Mouse (Mus musculus) gastrocnemius, postnatal 14 days (tissue): ENCODE measurements around the gene Emx2. TPM values are rescaled to one million over a fixed set of nuclear protein-coding genes. Genes with fewer than 3 reads are reported as not detected.

Experiments used
- DNase-seq: peaks from one replicate; pipeline ENCODE4 v3.0.0; 2021; ENCODE audit warnings: mixed read lengths
- intact Hi-C: fragments of 180-260 bp; cut with DNase I; formaldehyde crosslinking; loops from one replicate; pipeline ENCODE4 v1.15.1; 2025; ENCODE audit warnings: low total_unique reads
- total RNA-seq, 2 experiments: library from RNA; stranded (reverse); gene quantifications; 2 replicates each; pipeline ENCODE4 v1.2.3; 2021

Emx2 gene
- total RNA-seq, 2 experiments from 2014 or later = 0.66 to 1.2 TPM

DNA sequence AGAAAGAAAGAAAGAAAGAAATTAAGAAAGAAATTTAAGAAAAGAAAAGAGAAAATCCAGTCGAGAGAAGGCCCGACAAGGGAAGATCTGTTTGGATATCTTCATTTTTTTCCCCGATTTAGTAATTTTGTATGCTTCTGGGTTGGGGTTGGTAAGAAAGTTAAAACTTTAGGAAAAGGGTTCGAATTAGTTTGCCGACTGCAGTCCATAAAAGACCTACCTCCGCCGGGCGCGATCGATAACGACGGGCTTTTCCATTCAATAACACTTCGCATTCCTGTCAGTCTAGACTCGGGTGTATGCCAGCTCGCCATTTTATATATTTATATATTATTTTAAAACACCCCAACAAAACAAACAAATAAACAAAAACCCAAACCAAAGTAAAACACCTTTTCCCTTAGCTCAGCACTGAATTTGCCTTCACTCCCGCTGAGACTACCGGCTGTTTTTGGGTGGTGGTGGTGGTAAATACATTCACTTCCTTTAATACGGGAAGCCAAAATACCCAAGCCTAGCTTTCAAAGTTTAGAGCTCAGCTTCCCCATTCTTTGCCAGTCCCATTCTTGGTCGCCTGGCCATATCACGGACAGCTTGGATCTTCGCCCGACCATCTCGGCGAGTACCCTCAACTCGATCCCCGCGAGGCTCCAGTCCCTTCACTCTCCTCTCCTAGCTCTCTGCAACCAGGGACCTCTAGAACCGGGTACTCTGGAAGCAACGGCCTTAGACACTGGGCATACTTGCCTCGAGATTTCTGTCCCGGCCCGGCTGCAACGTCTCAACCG is 2.4 kb downstream of the Emx2 start:
- no peak for DNase-seq
- intact Hi-C loops = no loop called here

DNA sequence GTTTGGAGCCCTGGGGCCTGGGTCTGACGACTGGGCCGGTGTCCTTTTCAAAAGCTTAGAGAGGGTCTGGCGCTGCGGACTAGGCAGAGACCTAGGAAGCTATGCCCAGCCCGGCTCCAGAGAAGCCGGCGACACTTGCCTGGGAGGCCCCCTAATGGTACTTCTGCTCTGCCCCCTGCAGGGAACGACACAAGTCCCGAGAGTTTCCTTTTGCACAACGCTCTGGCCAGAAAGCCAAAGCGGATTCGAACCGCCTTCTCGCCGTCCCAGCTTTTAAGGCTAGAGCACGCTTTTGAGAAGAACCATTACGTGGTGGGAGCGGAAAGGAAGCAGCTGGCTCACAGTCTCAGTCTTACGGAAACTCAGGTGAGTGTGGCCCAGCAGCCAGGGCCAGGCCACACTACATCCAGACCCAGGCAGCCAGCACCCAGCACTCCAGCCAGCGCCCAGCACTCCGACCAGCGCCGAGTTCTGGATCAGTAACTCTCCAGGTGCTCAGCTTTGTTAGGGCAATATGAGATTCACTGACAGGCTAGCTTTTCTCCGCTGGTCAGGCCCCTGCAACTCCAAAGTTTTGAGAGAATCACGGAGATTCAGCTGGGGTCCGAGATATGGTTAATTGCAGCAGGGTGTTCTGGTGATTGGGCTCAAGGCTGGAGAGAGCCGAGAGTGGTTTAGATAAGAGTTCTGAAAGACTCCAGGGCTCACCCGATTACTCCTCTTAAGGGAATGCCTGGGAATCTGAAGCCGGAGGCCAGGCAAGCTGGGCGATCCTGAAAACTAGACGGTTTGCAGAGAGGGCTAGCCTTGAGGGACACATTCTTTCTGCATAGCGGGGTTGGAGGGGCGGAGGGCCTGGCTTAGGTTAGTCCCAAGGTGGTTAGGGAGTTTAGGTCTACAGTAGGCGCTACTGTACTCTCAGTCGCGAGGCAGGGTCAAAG is 3.6 kb downstream of the Emx2 start:
- no peak for DNase-seq
- intact Hi-C loops = no loop called here

DNA sequence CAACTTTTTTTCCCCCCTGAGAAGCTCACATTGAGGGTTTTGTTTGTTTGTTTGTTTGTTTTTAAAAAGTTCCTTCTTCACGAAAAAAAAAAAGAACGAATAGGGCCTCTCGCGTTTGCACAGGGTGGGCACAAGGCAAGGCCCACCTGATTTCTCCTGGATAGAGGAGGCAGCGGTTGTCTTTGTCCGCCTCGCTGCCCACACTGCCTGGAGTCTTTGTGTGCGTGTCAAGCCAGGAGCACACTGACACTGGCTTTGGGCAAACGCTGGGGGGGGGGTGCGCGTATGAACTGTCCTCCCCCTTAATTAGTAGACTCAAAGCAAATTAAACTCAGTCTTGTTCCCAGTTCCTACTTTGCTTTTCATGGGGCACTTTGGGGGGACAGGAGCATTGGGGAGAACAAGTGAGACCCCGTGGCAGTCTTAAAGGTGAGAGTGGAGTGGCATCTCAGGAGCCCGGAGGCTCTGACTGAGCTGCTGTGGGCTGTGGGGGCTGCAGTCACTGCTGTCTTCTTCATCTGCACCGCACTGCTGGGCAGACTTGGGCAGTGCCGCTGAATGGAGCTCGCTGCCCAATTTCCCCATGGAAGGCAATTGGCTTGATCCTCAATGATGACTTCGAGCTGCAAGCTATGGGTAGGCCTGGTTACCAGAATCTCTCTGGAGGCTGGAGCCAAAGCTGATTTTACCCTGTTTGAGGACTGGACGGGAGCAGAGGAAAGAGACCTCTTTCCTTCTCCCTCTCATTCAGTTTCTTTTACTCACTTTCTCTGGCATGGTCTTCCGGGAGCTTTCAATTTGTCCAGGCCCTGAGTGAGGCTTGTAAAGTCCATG is 4.5 kb downstream of the Emx2 start:
- DNase-seq = no peak
- intact Hi-C loops = no loop called here

- intact Hi-C loops = no loop called here
- DNase-seq = no peak
Measured at GRCm38 (mm10) chr19:59463842-59464443, 5.8 kb downstream of the Emx2 start.

DNA sequence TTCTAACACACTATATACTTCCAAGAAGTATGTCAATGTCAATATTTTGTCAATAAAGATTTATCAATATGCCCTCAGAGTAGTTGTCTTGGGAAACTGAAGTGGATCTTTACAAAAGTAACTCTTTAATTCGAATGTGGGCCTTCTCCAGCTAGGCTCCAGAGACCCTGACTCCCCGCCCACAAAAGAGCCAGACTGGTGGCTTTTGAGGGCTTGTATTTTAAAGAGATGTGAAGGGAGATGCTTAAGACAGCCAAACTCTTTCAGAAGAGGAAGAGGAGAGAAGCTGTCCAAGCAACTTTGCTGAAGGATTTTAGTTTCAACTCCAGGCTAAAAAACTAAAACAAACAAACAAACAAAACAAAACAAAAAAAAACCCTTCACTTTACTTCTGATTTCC is 7.1 kb downstream of the Emx2 start:
- intact Hi-C loops = no loop called here

GRCm38 (mm10) chr19:59465751-59466410 is 7.7 kb downstream of the Emx2 start:
- intact Hi-C loops = no loop called here
- no peak for DNase-seq

More for the DNA sequence above, 7.1 kb downstream of the Emx2 start:
- no peak for DNase-seq

DNA sequence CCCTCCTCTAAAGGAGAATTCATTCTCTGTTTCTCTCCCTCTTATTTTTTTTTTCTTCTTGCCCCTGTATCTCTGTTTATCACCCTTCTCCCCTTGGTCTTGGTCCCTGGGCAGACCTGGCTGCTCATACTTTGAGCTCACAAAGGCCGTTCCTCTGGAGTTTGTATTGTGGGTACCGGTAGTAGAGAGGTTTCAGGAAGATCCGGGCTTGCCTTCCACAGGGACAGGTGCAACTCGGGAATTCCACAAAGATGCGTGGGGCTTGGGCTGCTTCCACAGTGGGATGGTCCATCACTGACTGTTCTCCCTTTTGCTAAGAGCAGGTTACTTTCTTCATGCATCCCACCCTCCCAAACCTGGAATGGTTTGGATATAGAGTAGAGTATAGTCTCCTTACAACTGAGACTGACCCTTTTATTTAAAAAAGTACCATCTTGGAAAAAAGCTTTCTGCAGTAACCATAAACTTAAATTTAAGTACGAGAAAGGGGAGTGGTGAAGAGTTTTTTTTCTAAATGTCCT is 8.3 kb downstream of the Emx2 start:
- no peak for DNase-seq
- intact Hi-C loops = no loop called here

DNA sequence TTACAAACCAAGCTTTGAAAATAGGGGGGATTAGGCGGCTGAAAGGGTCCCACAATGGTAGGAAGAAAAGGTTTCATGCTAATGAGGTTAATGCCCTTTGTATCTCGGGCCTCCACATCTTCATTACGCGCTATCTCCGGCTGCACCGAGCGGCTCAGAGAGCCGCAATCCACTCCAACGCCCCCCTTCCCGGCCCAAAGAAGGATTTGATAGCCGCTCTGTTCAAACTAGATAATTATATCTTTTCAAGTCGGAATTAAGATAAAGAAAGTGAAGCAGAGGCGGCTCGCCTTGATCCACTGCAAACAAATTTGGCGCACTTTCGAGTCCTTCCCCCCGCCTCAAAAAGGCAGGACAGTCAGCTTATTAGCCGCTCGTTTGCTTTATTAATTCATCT is 8.8 kb downstream of the Emx2 start:
- intact Hi-C loops = no loop called here
- no peak for DNase-seq

DNA sequence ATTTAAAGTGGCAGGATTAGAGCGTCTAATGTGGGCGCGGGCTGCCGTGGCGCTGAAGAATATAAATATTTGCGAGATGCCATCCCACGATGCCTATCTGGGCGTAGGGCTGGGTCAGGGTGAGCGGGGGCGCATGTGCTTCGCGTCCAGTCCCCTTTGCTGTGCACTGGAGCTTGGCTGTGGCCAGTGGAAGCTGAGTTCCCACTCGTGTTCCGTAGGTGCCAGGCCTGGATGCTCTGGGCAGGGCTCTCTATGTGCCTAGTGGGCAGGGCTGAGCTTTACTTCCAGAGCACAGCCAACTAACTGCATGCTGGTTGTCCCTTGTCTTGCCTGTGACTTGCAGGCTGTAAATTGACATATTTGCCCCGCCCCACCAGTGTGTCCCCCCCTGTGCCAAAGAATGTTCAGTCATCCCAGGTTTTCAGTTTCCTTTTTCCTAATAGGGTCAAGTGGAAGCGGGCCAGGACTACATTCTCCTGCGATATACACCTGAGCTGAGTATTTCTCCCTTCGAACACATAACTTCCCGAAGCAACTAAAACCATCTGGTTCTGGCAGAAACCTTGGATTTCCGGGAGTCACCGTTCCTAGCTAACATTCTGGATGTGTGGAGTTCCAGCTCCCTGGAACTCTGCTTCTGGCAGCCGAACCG is 9.4 kb downstream of the Emx2 start:
- no peak for DNase-seq
- intact Hi-C loops = no loop called here

DNA sequence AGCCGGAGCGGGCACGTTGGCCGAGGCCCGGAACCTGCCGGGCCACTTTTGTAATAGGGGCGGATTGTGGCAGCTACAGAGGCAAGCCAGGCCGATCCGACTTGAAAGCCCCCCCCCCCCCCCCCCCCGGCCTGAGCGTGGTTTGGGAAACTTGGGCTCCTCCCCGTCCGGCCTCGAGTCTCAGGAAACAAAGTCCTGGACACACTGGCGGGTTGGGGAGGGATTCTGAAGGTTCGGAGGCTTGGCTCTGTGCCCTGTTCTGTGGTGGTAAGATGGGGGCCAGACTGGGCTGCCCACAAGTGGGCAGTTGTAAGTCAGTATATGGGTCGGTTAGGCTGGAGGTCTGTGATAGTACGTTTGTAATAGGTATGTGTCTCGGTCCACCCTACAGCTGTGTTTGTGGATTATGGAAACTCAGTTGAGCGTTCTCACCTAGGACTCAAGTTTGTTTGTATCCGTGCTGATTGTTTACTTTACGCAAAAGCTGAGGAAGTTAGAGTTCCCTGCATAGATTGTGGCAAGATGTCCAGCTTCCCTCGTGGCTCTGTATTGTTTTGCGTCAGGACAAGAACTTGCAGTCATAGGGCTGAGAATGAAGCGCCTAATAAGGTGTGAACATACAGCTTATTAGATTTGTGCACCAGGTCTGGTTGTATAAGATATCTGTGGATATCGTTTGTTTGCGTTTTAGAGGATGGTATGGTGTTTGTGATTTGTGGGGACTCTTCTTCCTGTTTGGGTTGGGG is 10.1 kb downstream of the Emx2 start:
- intact Hi-C loops = no loop called here
- DNase-seq = no peak

DNA sequence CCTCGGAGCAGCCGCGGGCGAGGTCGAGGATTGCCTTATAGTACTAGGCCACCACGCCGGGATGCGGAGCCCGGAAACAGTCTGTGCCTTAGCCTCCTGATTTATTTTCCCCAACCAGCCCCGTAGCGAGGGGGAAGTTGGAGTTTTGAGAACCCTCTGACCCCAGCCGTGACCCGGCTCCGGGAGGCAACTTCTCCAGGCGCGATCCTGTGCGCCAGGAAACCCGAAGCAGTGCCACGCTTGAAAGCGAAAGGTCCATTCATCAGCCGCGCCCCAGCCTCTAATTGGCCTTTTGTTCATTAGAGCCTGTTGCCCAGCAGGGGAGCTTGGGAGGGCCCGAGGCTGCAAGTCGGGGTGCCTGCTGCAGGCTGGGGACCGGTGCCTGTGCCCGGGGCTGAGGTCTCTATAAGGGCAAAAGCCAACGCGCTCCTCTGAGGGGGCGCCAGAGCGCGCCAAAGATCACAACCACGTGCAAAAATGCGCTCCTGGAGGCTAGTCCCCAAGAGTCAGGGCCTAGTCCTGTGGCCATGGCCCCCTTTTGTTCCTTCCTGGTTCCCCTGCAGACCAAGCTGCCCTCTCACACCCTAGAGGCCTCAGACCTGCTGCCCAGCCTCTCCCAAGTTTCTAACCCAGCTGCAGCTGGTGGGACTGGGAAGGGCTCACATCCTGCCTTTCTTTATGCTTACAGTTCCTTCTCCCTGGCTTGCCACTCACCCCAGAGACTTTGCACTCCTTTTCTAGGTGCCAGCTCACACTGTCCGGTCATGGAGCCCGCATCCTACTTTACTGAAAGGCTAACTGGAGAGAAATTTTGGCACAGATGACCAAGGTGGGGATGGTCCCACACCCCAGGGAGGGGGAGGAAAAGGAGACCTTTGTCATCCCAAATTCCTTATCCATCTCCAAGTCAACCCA is 11.1 kb downstream of the Emx2 start:
- DNase-seq = no peak
- intact Hi-C loops = no loop called here

- intact Hi-C loops = no loop called here
- no peak for DNase-seq
Measured at GRCm38 (mm10) chr19:59470074-59470630, 12.0 kb downstream of the Emx2 start.

- no peak for DNase-seq
- intact Hi-C loops = no loop called here
Measured at GRCm38 (mm10) chr19:59470913-59471312, 12.7 kb downstream of the Emx2 start.

GRCm38 (mm10) chr19:59472844-59473243 is 14.7 kb downstream of the Emx2 start:
- DNase-seq = no peak
- intact Hi-C loops = no loop called here

DNA sequence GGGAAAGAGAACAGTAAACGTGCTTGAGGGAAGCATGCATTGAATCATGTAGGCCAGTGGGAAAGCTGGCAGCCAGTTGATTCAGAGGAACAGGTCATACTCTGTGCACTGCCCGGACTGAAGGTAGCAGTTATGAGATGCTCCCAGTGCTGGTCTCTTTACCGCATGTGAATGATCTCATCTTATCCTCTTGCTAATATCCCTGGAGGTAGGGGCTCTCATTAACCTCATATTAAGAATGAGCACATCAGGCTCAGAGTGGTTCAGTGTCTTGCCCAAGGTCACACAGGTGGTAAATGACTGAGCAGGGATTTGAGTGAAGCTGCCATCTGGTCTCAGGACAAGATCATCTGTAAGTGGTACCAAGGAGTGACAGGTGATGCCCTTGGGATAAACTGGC is 21.7 kb downstream of the Emx2 start:
- no peak for DNase-seq
- intact Hi-C loops = no loop called here

GRCm38 (mm10) chr19:59480563-59480962 is 22.4 kb downstream of the Emx2 start:
- intact Hi-C loops = no loop called here
- no peak for DNase-seq
